Mouse (Mus musculus) bone marrow macrophage, adult 2 months (primary cell): ENCODE results near the gene Dnajc5.

Source experiments
- CTCF ChIP-seq: IDR thresholded peaks from 2 replicates; pipeline ENCODE4 v1.5.1; 2012; ENCODE audit warnings: low read depth, mild to moderate bottlenecking, low read length, moderate library complexity
- POLR2A ChIP-seq: IDR thresholded peaks from 2 replicates; pipeline ENCODE4 v1.6.1; 2012; ENCODE audit warnings: mild to moderate bottlenecking, low read depth, low read length, borderline replicate concordance

GRCm38 (mm10) chr2:181571941-181572670 lies 51.8 kb downstream of the Dnajc5 start:
- no peak for TF ChIP-seq CTCF
- no peak for TF ChIP-seq POLR2A
